ENCODE assay signal across 9 mouse cellular contexts in genomic region chr13:69559291-69559961, GRCm38 (mm10). TPM values are rescaled to one million over a fixed set of nuclear protein-coding genes. Genes with fewer than 3 reads are reported as not detected.
DNase-seq lines count a peak whose midpoint lies in the region; ATAC-seq lines count a peak whose summit lies in the region.
"Had no signal": no experiment of that assay in that cellular context is flagged by ENCODE, and none has a peak within 500 bp of the region (broad histone marks: within the 10 kb centered on the region; RNA-seq: fewer than 3 reads in every experiment).

No protein-coding gene starts in this region.

- ATAC-seq in heart, embryonic 14.5 days (ENCODE audit: insufficient number of reproducible peaks, insufficient read depth, low FRiP score, low read depth), result no peak
- ATAC-seq in hindbrain, embryonic 11.5 days (ENCODE audit: low FRiP score), result peak; percentile 76
- ATAC-seq in neural tube, embryonic 11.5 days (ENCODE audit: insufficient read depth, low FRiP score, low TSS enrichment), result peak; percentile 65

- H3K4me2 ChIP-seq in heart, embryonic 14.5 days (ENCODE audit: low read length), result peak overlapping the region; percentile 35
- H3K4me2 ChIP-seq in hindbrain, embryonic 11.5 days (replicated peaks; ENCODE audit: low read depth, low read length), result no peak overlapping the region
- no peak overlapping the region for H3K4me2 ChIP-seq in neural tube, embryonic 11.5 days (ENCODE audit: low read depth)
- H3K4me2 ChIP-seq: limb, embryonic 15.5 days had no signal

- H3K4me3 ChIP-seq in heart, embryonic 14.5 days (ENCODE audit: control insufficient read depth in 1 of 2, insufficient read depth in 1 of 2, low read depth in 1 of 2, low read length in 2 of 2), result no peak overlapping the region
- no peak overlapping the region for H3K4me3 ChIP-seq in hindbrain, embryonic 11.5 days (ENCODE audit: low read depth, low read length)
- no peak overlapping the region for H3K4me3 ChIP-seq in neural tube, embryonic 11.5 days (ENCODE audit: low read depth, low read length)
- H3K4me3 ChIP-seq: limb, embryonic 15.5 days had no signal

- no peak overlapping the region for H3K27ac ChIP-seq in heart, embryonic 14.5 days (replicated peaks in 1 of 2; ENCODE audit: control insufficient read depth in 1 of 2, insufficient read depth in 1 of 2, low read depth in 2 of 2, low read length in 2 of 2)
- H3K27ac ChIP-seq in hindbrain, embryonic 11.5 days (ENCODE audit: low read depth, low read length), result 0 out of 2 replicates have a peak overlapping the region, but pooled peaks have one; percentile 39
- no peak overlapping the region for H3K27ac ChIP-seq in neural tube, embryonic 11.5 days (ENCODE audit: low read depth, low read length)
- H3K27ac ChIP-seq: limb, embryonic 15.5 days had no signal

- H3K36me3 ChIP-seq in heart, embryonic 14.5 days (ENCODE audit: control insufficient read depth, insufficient read depth, low read length), result no peaks in the 10 kb centered on the region
- no peaks in the 10 kb centered on the region for H3K36me3 ChIP-seq in hindbrain, embryonic 11.5 days (ENCODE audit: control insufficient read depth, insufficient read depth, low read length)
- H3K36me3 ChIP-seq in neural tube, embryonic 11.5 days (ENCODE audit: control insufficient read depth, insufficient read depth, low read length), result no peaks in the 10 kb centered on the region
- H3K36me3 ChIP-seq: limb, embryonic 15.5 days had no signal

- DNase-seq in heart, postnatal 10 days, result no peak
- peak; percentile 36 for DNase-seq in MEL-GATA-1-ER (ENCODE audit: extremely low read depth, low read depth)
- DNase-seq in hindbrain, embryonic 11.5 days (ENCODE audit: low spot score), result no peak
- peak; percentile 49 for DNase-seq in neural tube, embryonic 11.5 days (ENCODE audit: low spot score)
- no peak for DNase-seq in MN1 (ENCODE audit: low spot score)
- DNase-seq in spleen, postnatal 10 days (ENCODE audit: low spot score in 2 of 2), result no peak
- DNase-seq in adrenal gland, postnatal 36 days, result no peak

- H3K9me3 ChIP-seq in heart, embryonic 14.5 days (ENCODE audit: control insufficient read depth, low read length), result no peaks in the 10 kb centered on the region
- no peaks in the 10 kb centered on the region for H3K9me3 ChIP-seq in hindbrain, embryonic 11.5 days (ENCODE audit: control insufficient read depth, low read length)
- no peaks in the 10 kb centered on the region for H3K9me3 ChIP-seq in neural tube, embryonic 11.5 days (ENCODE audit: control insufficient read depth, low read length)
- H3K9me3 ChIP-seq: limb, embryonic 15.5 days had no signal

- 0 out of 2 replicates have a peak, but pooled peaks cover 4% of the 10 kb centered on the region for H3K27me3 ChIP-seq in heart, embryonic 14.5 days (ENCODE audit: control insufficient read depth, insufficient read depth, low read length)
- no peaks in the 10 kb centered on the region for H3K27me3 ChIP-seq in hindbrain, embryonic 11.5 days (ENCODE audit: control insufficient read depth, insufficient read depth, low read length)
- H3K27me3 ChIP-seq in neural tube, embryonic 11.5 days (ENCODE audit: control insufficient read depth, insufficient read depth, low read length), result no peaks in the 10 kb centered on the region
- H3K27me3 ChIP-seq: limb, embryonic 15.5 days had no signal

- intact Hi-C loops in heart, postnatal 10 days (cut with DNase I), result no loop called here

- no peak overlapping the region for H3K9ac ChIP-seq in heart, embryonic 14.5 days (ENCODE audit: low read length)
- 0 out of 2 replicates have a peak overlapping the region, but pooled peaks have one; percentile 20 for H3K9ac ChIP-seq in hindbrain, embryonic 11.5 days (ENCODE audit: low read depth, low read length)
- no peak overlapping the region; the same call in 1 of the 2 replicates for H3K9ac ChIP-seq in neural tube, embryonic 11.5 days (ENCODE audit: low read length)
- H3K9ac ChIP-seq: limb, embryonic 15.5 days had no signal

- H3K4me1 ChIP-seq in heart, embryonic 14.5 days (ENCODE audit: control insufficient read depth in 2 of 2, insufficient read depth in 2 of 2, low read length in 2 of 2), result peaks cover 18 to 31% of the 10 kb centered on the region in 2 experiments
- H3K4me1 ChIP-seq in hindbrain, embryonic 11.5 days (replicated peaks; ENCODE audit: control insufficient read depth, insufficient read depth, low read length), result no peaks in the 10 kb centered on the region
- no peaks in the 10 kb centered on the region; the same call in 1 of the 2 replicates for H3K4me1 ChIP-seq in neural tube, embryonic 11.5 days (ENCODE audit: control insufficient read depth, insufficient read depth, low read length)
- H3K4me1 ChIP-seq: limb, embryonic 15.5 days had no signal

- 38% methylated on average over 13 of the region's 13 CpGs for WGBS in heart, embryonic 14.5 days
- WGBS in hindbrain, embryonic 11.5 days, result 47% methylated on average over 13 of the region's 13 CpGs
- WGBS in neural tube, embryonic 11.5 days, result 49% methylated on average over 13 of the region's 13 CpGs

RNA-seq across cellular contexts. Expression of gene Tent4a, which starts 25.0 kb away (rescaled TPM):
- polyA plus RNA-seq in heart, embryonic 14.5 days (2014; fragmentation: Nextera tagmentation; extraction: Ambion mirVana), result 5.5 and 5.6 TPM in 2 replicates
- 10 to 100 TPM; 17.2 to 17.6 TPM for total RNA-seq in heart, postnatal 10 days (2021)
- 8.4 and 8.8 TPM in 2 replicates for polyA plus RNA-seq in hindbrain, embryonic 11.5 days (2014; fragmentation: Nextera tagmentation; extraction: Ambion mirVana)
- 8.5 and 10.5 TPM in 2 replicates for polyA plus RNA-seq in neural tube, embryonic 11.5 days (2014; fragmentation: Nextera tagmentation; extraction: Ambion mirVana)
- 10 to 100 TPM; 23.2 to 25.3 TPM for total RNA-seq in adrenal gland, postnatal 36 days (2021)

RNA-seq across cellular contexts. Expression of gene Nsun2, which starts 25.9 kb away (rescaled TPM):
- polyA plus RNA-seq in heart, embryonic 14.5 days (2014; fragmentation: Nextera tagmentation; extraction: Ambion mirVana), result 61.3 and 64.2 TPM in 2 replicates
- total RNA-seq in heart, postnatal 10 days (2021), result 10 to 100 TPM; 40.9 to 47.6 TPM
- 114 and 134 TPM in 2 replicates for polyA plus RNA-seq in hindbrain, embryonic 11.5 days (2014; fragmentation: Nextera tagmentation; extraction: Ambion mirVana)
- 139 and 143 TPM in 2 replicates for polyA plus RNA-seq in neural tube, embryonic 11.5 days (2014; fragmentation: Nextera tagmentation; extraction: Ambion mirVana)
- 10 to 100 TPM; 83.1 to 94.4 TPM for total RNA-seq in adrenal gland, postnatal 36 days (2021)

RNA-seq across cellular contexts. Expression of gene Srd5a1, which starts 51.8 kb away (rescaled TPM):
- polyA plus RNA-seq in heart, embryonic 14.5 days (2014; fragmentation: Nextera tagmentation; extraction: Ambion mirVana), result 6.5 and 8.7 TPM in 2 replicates
- total RNA-seq in heart, postnatal 10 days (2021), result 1 to 10 TPM; 2.4 to 2.5 TPM
- polyA plus RNA-seq in hindbrain, embryonic 11.5 days (2014; fragmentation: Nextera tagmentation; extraction: Ambion mirVana), result 21.5 TPM in 2 replicates
- 26.0 and 27.1 TPM in 2 replicates for polyA plus RNA-seq in neural tube, embryonic 11.5 days (2014; fragmentation: Nextera tagmentation; extraction: Ambion mirVana)
- total RNA-seq in adrenal gland, postnatal 36 days (2021), result 10 to 100 TPM in 1 of 2 experiments, 1 to 10 TPM in 1; 8.2 to 23.2 TPM

Comparison
In these comparisons a context has a peak if more than half of its experiments do, and no peak if none do; other contexts are left out.
1. DNase-seq: peak in MEL-GATA-1-ER (single experiment) and neural tube, embryonic 11.5 days (single experiment); none in heart, postnatal 10 days (0 of 2), hindbrain, embryonic 11.5 days (single experiment), MN1 (single experiment), spleen, postnatal 10 days (0 of 2) and adrenal gland, postnatal 36 days (0 of 2).